Mouse (Mus musculus) liver, adult 2 months (tissue): ENCODE results near the gene 4933434E20Rik. TPM values are rescaled to one million over a fixed set of nuclear protein-coding genes. Genes with fewer than 3 reads are reported as not detected.
A peak's percentile ranks its signal among the peaks of the same experiment; 100 is the strongest.

Source experiments
- DNase-seq: peaks from one replicate; pipeline ENCODE4 v3.0.0-alpha.2; 2011; ENCODE audit warnings: low read depth, low spot score; ENCODE audit errors: extremely low read depth
- H3K27ac ChIP-seq: fragments of 200-500 bp; replicated peaks from 2 replicates; pipeline ENCODE4 v1.5.1; 2012; ENCODE audit warnings: low read depth, mild to moderate bottlenecking, control low read depth, inconsistent platforms, low read length; ENCODE audit not compliant: insufficient read depth
- H3K27me3 ChIP-seq: fragments of 200-500 bp; 2 replicates; pipeline ENCODE4 v1.6.1; 2012; ENCODE audit warnings: mild to moderate bottlenecking, moderate library complexity, low read length, inconsistent platforms; ENCODE audit not compliant: control insufficient read depth, insufficient read depth
- H3K36me3 ChIP-seq: fragments of 200-500 bp; 2 replicates; pipeline ENCODE4 v1.6.1; 2012; ENCODE audit warnings: low read length, inconsistent platforms; ENCODE audit not compliant: control insufficient read depth, insufficient read depth
- H3K4me1 ChIP-seq: fragments of 200-500 bp; 2 replicates; pipeline ENCODE4 v1.6.1; 2011; ENCODE audit warnings: low read length; ENCODE audit not compliant: control insufficient read depth, insufficient read depth
- H3K4me3 ChIP-seq: fragments of 200-500 bp; 2 replicates; pipeline ENCODE4 v1.5.1; 2011; ENCODE audit warnings: low read depth, mild to moderate bottlenecking, control low read depth, low read length, moderate library complexity; ENCODE audit not compliant: insufficient read depth
- H3K79me2 ChIP-seq: fragments of 200-500 bp; 2 replicates; pipeline ENCODE4 v1.6.1; 2012; ENCODE audit warnings: inconsistent platforms, mild to moderate bottlenecking, low read length, moderate library complexity; ENCODE audit not compliant: control insufficient read depth, insufficient read depth
- H3K9ac ChIP-seq: fragments of 200-500 bp; 2 replicates; pipeline ENCODE4 v1.6.1; 2012; ENCODE audit warnings: low read depth, mild to moderate bottlenecking, control low read depth, inconsistent platforms, low read length
- CTCF ChIP-seq: fragments of 200-500 bp; IDR thresholded peaks from 2 replicates; pipeline ENCODE4 v1.5.1; 2011; ENCODE audit warnings: low read depth, low read length, control low read depth
- POLR2A ChIP-seq: fragments of 200-500 bp; IDR thresholded peaks from 2 replicates; pipeline ENCODE4 v1.6.1; 2011; ENCODE audit warnings: low read length, control low read depth; ENCODE audit not compliant: insufficient read depth; ENCODE audit errors: extremely low read depth
- WGBS: fragments of 180-500 bp; shearing (Covaris S2); methylation state at CpG from one replicate; pipeline ENCODE4 v1.1.7; 2018; 5-methylcytosine and 5-hydroxymethylcytosine counted together
- polyA plus RNA-seq: library from polyadenylated mRNA; depleted of rRNA; stranded (reverse); fragments of >200 nt; gene quantifications from 2 replicates; pipeline ENCODE4 v1.2.3, GENCODE M21; 2012; rRNA removed
- total RNA-seq: library from RNA; depleted of rRNA; stranded (reverse); fragments of >200 nt; gene quantifications from 2 replicates; pipeline ENCODE4 v1.2.3, GENCODE M21; 2014; rRNA removed

4933434E20Rik gene
- total and polyA plus RNA-seq, 2 experiments: 24.2 to 67.9 TPM

DNA sequence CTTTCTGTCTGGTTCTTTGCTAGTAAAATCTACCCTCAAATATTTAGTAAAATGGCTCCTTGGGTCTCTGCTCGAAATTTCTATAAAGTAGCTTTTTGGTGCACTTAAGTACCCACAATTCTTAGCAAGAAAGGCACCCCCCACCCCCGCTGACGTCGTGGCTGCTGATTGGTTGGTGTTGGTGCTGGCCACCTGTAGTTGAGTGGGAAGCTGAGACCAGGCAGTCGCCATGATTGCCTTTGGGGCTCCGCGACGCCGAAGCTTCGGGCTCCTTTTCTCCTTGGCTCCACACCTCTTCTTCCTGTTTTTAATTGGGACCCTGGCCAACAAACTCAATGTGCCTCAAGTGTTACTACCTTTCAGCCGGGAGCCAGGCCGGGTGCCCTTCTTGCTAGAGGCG, 52.5 kb downstream of the 4933434E20Rik start, which contains the start of gene Nup210l:
TSS of gene Nup210l (plus strand) at position 195 of the 400 bp plus-strand sequence.
- no peak for DNase-seq
- WGBS: 87% methylated on average over 13 of the region's 13 CpGs
- H3K27me3 ChIP-seq: no peaks in the 10 kb centered on the region
- TF ChIP-seq CTCF (no peak), POLR2A (no peak)
- H3K79me2 ChIP-seq: no peaks in the 10 kb centered on the region
- H3K4me3 ChIP-seq: no peak within 1 kb of the TSS
- H3K27ac ChIP-seq: no peak within 1 kb of the TSS
- H3K36me3 ChIP-seq: peaks cover 4% of the 10 kb centered on the region; the same call in 1 of the 2 replicates
- H3K4me1 ChIP-seq: no peaks in the 10 kb centered on the region
- H3K9ac ChIP-seq: no peak within 1 kb of the TSS

- no peaks in the 10 kb centered on the region for H3K4me1 ChIP-seq
- no peaks in the 10 kb centered on the region for H3K27me3 ChIP-seq
- H3K79me2 ChIP-seq: no peaks in the 10 kb centered on the region
- TF ChIP-seq CTCF (no peak), POLR2A (no peak)
- no peak for DNase-seq
- no peak overlapping the region for H3K9ac ChIP-seq
- no peak overlapping the region for H3K4me3 ChIP-seq
- no peaks in the 10 kb centered on the region for H3K36me3 ChIP-seq
- no peak overlapping the region for H3K27ac ChIP-seq
- 84% methylated on average over 2 of the region's 2 CpGs for WGBS
These were observed 60.3 kb downstream of the 4933434E20Rik start for GRCm38 (mm10) chr3:90111706-90112105.

GRCm38 (mm10) chr3:90114342-90114741, 62.9 kb downstream of the 4933434E20Rik start:
- DNase-seq: no peak
- Histone ChIP-seq H3K4me1 (no peaks in the 10 kb centered on the region), H3K27ac (no peak overlapping the region), H3K79me2 (no peaks in the 10 kb centered on the region), H3K36me3 (no peaks in the 10 kb centered on the region), H3K27me3 (no peaks in the 10 kb centered on the region), H3K4me3 (no peak overlapping the region), H3K9ac (no peak overlapping the region)
- TF ChIP-seq POLR2A (no peak), CTCF (peak; percentile 18; the same call in 1 of the 2 replicates)
- WGBS: 72% methylated on average over 2 of the region's 2 CpGs

DNA sequence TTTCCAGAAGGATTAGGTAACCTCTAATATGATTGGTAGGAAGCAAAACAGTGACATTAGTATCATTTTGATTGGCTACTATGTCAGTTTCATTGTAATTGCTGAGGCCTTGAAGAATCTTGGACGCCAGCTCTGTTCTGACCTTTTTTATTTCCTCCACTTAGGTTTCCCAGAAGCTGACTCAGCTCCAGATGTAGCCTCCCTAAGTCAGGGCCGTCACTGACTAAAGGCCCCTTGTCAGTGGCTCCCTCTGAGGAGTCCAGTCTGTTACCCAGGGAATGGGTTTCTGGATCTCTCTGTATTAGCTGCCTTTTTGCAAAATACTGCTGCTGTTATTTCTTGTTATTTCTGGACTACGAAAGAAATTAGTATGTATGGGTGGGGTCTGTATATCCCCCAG, 64.1 kb downstream of the 4933434E20Rik start:
- Histone ChIP-seq H3K36me3 (no peaks in the 10 kb centered on the region), H3K4me1 (no peaks in the 10 kb centered on the region), H3K4me3 (no peak overlapping the region), H3K27me3 (no peaks in the 10 kb centered on the region), H3K27ac (no peak overlapping the region), H3K9ac (no peak overlapping the region), H3K79me2 (no peaks in the 10 kb centered on the region)
- no peak for DNase-seq
- WGBS: 80% methylated on average over 3 of the region's 3 CpGs
- TF ChIP-seq POLR2A (no peak), CTCF (no peak)

Other genes starting within 250 kb of the 4933434E20Rik start
- 2.3 and 2.5 TPM in 2 replicates for gene She, start 220.3 kb upstream of the 4933434E20Rik start, total RNA-seq
- 0.78 TPM in 2 replicates for gene She, start 220.3 kb upstream of the 4933434E20Rik start, polyA plus RNA-seq
- 15.4 and 19.7 TPM in 2 replicates for gene Il6ra, start 138.4 kb upstream of the 4933434E20Rik start, total RNA-seq
- gene Il6ra, start 138.4 kb upstream of the 4933434E20Rik start, polyA plus RNA-seq: 10.1 and 10.5 TPM in 2 replicates
- 2.3 and 2.6 TPM in 2 replicates for gene Atp8b2, start 88.1 kb upstream of the 4933434E20Rik start, total RNA-seq
- 2.2 and 4.0 TPM in 2 replicates for gene Atp8b2, start 88.1 kb upstream of the 4933434E20Rik start, polyA plus RNA-seq
- gene Hax1, start 52.9 kb upstream of the 4933434E20Rik start, total RNA-seq: 82.1 and 86.1 TPM in 2 replicates
- 68.6 and 70.2 TPM in 2 replicates for gene Hax1, start 52.9 kb upstream of the 4933434E20Rik start, polyA plus RNA-seq
- gene Ubap2l, start 992 bp downstream of the 4933434E20Rik start, total RNA-seq: 32.6 and 36.5 TPM in 2 replicates
- gene Ubap2l, start 992 bp downstream of the 4933434E20Rik start, polyA plus RNA-seq: 37.7 and 46.3 TPM in 2 replicates
- 53.4 and 56.2 TPM in 2 replicates for gene Tpm3, start 21.0 kb downstream of the 4933434E20Rik start, total RNA-seq
- gene Tpm3, start 21.0 kb downstream of the 4933434E20Rik start, polyA plus RNA-seq: 36.4 and 43.0 TPM in 2 replicates
- 0.07 and 0.09 TPM in 2 replicates for gene Nup210l, start 52.5 kb downstream of the 4933434E20Rik start, total RNA-seq
- 0.01 and 0.02 TPM in 2 replicates for gene Nup210l, start 52.5 kb downstream of the 4933434E20Rik start, polyA plus RNA-seq
- 904 and 942 TPM in 2 replicates for gene Rps27, start 162.0 kb downstream of the 4933434E20Rik start, total RNA-seq
- gene Rps27, start 162.0 kb downstream of the 4933434E20Rik start, polyA plus RNA-seq: 220 and 226 TPM in 2 replicates
- gene Rab13, start 162.1 kb downstream of the 4933434E20Rik start, total RNA-seq: 4.8 and 5.2 TPM in 2 replicates
- gene Rab13, start 162.1 kb downstream of the 4933434E20Rik start, polyA plus RNA-seq: 3.0 and 3.4 TPM in 2 replicates
- 44.9 and 57.5 TPM in 2 replicates for gene Jtb, start 180.0 kb downstream of the 4933434E20Rik start, total RNA-seq
- 73.7 and 77.0 TPM in 2 replicates for gene Jtb, start 180.0 kb downstream of the 4933434E20Rik start, polyA plus RNA-seq
- 0.09 and 0.13 TPM in 2 replicates for gene Creb3l4, start 191.9 kb downstream of the 4933434E20Rik start, total RNA-seq
- 0.12 and 0.16 TPM in 2 replicates for gene Creb3l4, start 191.9 kb downstream of the 4933434E20Rik start, polyA plus RNA-seq
- 59.3 and 64.3 TPM in 2 replicates for gene Slc39a1, start 196.5 kb downstream of the 4933434E20Rik start, total RNA-seq
- 67.7 and 68.0 TPM in 2 replicates for gene Slc39a1, start 196.5 kb downstream of the 4933434E20Rik start, polyA plus RNA-seq
- gene Crtc2, start 202.5 kb downstream of the 4933434E20Rik start, total RNA-seq: 6.8 and 10.8 TPM in 2 replicates
- 33.8 and 34.4 TPM in 2 replicates for gene Crtc2, start 202.5 kb downstream of the 4933434E20Rik start, polyA plus RNA-seq
- gene Dennd4b, start 213.5 kb downstream of the 4933434E20Rik start, total RNA-seq: 2.2 and 2.8 TPM in 2 replicates
- 4.7 and 9.2 TPM in 2 replicates for gene Dennd4b, start 213.5 kb downstream of the 4933434E20Rik start, polyA plus RNA-seq
- 6.3 and 7.7 TPM in 2 replicates for gene Gatad2b, start 241.5 kb downstream of the 4933434E20Rik start, total RNA-seq
- gene Gatad2b, start 241.5 kb downstream of the 4933434E20Rik start, polyA plus RNA-seq: 6.6 and 7.1 TPM in 2 replicates